Mouse (Mus musculus) cerebellum, adult 2 months (tissue): ENCODE data around the gene Prr5. TPM values are rescaled to one million over a fixed set of nuclear protein-coding genes. Genes with fewer than 3 reads are reported as not detected.

Experiments
- DNase-seq, 2 experiments: peaks; one replicate each; pipeline ENCODE4 v3.0.0; 2021
- H3K27ac ChIP-seq: fragments of 200-500 bp; 2 replicates; pipeline ENCODE4 v1.5.1; 2012; ENCODE audit warnings: low read length, control low read depth, inconsistent platforms; ENCODE audit not compliant: insufficient read depth
- H3K27me3 ChIP-seq: fragments of 200-500 bp; 2 replicates; pipeline ENCODE4 v1.6.1; 2012; ENCODE audit warnings: inconsistent platforms, mild to moderate bottlenecking, low read length, moderate library complexity; ENCODE audit not compliant: control insufficient read depth, insufficient read depth
- H3K4me1 ChIP-seq: fragments of 200-500 bp; 2 replicates; pipeline ENCODE4 v1.6.1; 2011; ENCODE audit warnings: low read length; ENCODE audit not compliant: control insufficient read depth, insufficient read depth
- H3K4me3 ChIP-seq: fragments of 200-500 bp; replicated peaks from 2 replicates; pipeline ENCODE3; 2011; ENCODE audit warnings: mild to moderate bottlenecking, low read depth, low read length, control low read depth; ENCODE audit not compliant: insufficient read depth
- CTCF ChIP-seq: fragments of 200-500 bp; IDR thresholded peaks from 2 replicates; pipeline ENCODE4 v1.5.1; 2011; ENCODE audit warnings: low read depth, mild to moderate bottlenecking, control low read depth, low read length, moderate library complexity, borderline replicate concordance; ENCODE audit not compliant: insufficient read depth
- POLR2A ChIP-seq: fragments of 200-500 bp; IDR thresholded peaks from 2 replicates; pipeline ENCODE4 v1.6.1; 2011; ENCODE audit warnings: low read length, control low read depth, borderline replicate concordance; ENCODE audit not compliant: insufficient read depth
- WGBS: fragments of 180-500 bp; shearing (Covaris S2); methylation state at CpG from one replicate; pipeline ENCODE4 v1.1.7; 2018; 5-methylcytosine and 5-hydroxymethylcytosine counted together
- polyA plus RNA-seq: library from polyadenylated mRNA; depleted of rRNA; stranded (reverse); fragments of >200 nt; gene quantifications from 2 replicates; pipeline ENCODE4 v1.2.3, GENCODE M21; 2012; rRNA removed

Gene Prr5
- polyA plus RNA-seq, 1 experiment, result 13.5 TPM

DNA sequence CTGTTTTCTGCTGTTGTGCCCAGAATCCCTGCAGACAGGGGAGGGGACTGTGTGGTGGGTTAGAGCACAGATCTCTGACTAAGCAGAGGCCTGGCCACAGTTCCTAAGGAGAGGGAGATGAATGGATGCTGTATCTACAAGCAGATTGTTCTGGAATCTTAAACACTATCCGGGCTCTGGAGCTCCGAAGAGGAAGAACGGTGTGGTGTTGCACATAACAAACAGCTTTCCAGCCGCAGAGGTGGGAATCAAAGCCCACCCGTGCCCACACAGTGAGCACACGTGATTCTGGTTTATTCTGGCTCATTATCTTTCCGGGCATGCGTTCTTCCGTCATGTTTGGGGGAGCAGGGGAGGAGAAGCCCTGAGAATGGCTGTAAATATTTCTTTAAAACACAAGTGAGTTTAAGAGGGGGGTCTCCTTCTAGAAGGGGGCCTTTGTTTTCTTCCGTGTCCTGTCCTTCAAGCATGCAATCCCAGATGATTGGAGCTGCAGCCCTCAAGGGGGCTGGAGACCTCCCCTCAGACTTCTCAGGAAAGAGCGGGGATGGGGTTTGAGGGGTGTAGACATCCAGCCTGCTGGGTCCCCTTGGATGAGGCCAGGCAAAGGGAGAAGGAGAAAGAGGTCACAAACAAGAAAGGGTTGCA is 67.0 kb downstream of the Prr5 start:
- Histone ChIP-seq H3K4me3 (no peak overlapping the region), H3K27ac (no peak overlapping the region), H3K4me1 (no peaks in the 10 kb centered on the region), H3K27me3 (no peaks in the 10 kb centered on the region; the same call in 1 of the 2 replicates)
- TF ChIP-seq CTCF (no peak), POLR2A (no peak)
- WGBS, result 48% methylated on average over 11 of the region's 11 CpGs
- no peak for DNase-seq

DNA sequence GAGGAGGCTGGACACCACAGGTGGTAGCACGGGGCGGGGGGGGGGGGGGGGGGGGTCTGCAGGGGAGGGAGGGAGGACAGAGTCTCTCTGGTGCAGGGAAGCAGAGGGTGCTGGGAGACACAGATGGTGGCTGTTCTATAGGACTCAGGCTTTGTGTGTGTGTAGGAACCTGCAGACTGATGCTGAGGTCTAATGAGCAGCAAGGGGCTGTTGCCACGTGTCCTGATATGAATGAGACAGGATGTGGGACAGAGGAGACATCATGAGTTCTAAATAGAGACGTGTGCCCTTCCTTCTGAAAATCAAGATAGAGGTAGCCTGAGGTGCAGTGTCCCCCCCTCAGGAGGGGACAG is 67.5 kb downstream of the Prr5 start:
- WGBS, result 35% methylated on average over 2 of the region's 4 CpGs
- no peak overlapping the region for H3K27ac ChIP-seq

GRCm38 (mm10) chr15:84738246-84738645 is 68.8 kb downstream of the Prr5 start:
- TF ChIP-seq CTCF, result no peak
- no peak for TF ChIP-seq POLR2A
- Histone ChIP-seq H3K4me1 (no peaks in the 10 kb centered on the region), H3K4me3 (no peak overlapping the region), H3K27ac (no peak overlapping the region), H3K27me3 (no peaks in the 10 kb centered on the region)
- whole genome bisulfite sequencing, result 92% methylated on average over 7 of the region's 7 CpGs
- DNase-seq, result no peak

More for the DNA sequence above, 67.5 kb downstream of the Prr5 start:
- DNase-seq, result no peak
- Histone ChIP-seq H3K4me1 (no peaks in the 10 kb centered on the region), H3K27me3 (no peaks in the 10 kb centered on the region; the same call in 1 of the 2 replicates), H3K4me3 (no peak overlapping the region)
- no peak for TF ChIP-seq POLR2A

GRCm38 (mm10) chr15:84741573-84741972 is 72.2 kb downstream of the Prr5 start:
- Histone ChIP-seq H3K4me1 (no peaks in the 10 kb centered on the region), H3K27me3 (no peaks in the 10 kb centered on the region), H3K4me3 (no peak overlapping the region), H3K27ac (no peak overlapping the region)
- no peak for DNase-seq
- no peak for TF ChIP-seq CTCF
- TF ChIP-seq POLR2A, result no peak
- WGBS, result 89% methylated on average over 3 of the region's 3 CpGs

DNA sequence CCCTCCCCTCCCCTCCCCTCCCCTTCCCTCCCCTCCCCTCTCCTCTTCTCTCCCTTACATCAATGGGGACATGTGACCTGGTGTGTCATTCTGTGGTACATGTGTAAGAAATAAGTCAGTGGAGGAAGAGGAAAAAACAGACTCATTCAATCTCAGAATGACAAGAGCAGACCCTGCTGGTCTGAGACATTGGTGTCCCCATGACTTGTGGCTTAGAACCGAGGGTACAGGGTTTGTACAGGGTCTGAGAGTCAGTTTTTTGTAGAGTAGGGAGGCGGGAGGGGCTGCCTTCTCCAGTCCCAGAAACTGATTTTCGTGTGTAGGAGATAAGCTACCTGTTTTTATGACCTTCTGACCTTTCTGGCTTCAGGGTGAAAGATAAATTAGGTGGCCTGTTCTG is 73.9 kb downstream of the Prr5 start:
- no peak overlapping the region for H3K4me3 ChIP-seq
- 51% methylated on average over 3 of the region's 3 CpGs for WGBS
- TF ChIP-seq CTCF, result no peak
- H3K4me1 ChIP-seq, result no peaks in the 10 kb centered on the region
- no peak overlapping the region for H3K27ac ChIP-seq
- H3K27me3 ChIP-seq, result no peaks in the 10 kb centered on the region
- DNase-seq, result no peak

- Histone ChIP-seq H3K27ac (no peak overlapping the region), H3K4me3 (no peak overlapping the region), H3K4me1 (no peaks in the 10 kb centered on the region), H3K27me3 (no peaks in the 10 kb centered on the region)
- WGBS, result 28% methylated on average over 2 of the region's 2 CpGs
- no peak for DNase-seq
- TF ChIP-seq POLR2A (no peak), CTCF (no peak)
Measured at GRCm38 (mm10) chr15:84744308-84744707, 74.9 kb downstream of the Prr5 start.

DNA sequence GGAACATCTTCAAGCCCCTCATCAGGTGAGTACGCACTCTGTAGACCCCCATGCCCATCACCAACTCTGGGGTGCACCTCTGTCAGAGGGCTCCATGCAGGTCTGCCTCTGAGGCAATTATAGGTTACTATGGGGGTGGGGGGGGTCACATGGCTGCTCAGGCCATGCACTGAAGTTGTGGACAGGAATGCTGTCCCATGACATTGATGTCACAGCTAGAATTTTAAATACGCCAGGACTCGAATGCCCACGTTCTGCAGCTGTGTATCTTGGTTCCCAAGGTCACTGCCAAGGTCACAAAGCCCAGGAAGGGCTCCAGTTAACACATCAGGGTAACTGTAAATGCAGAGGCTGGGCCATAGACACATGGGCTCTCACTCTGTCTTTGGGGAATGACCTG is 76.4 kb downstream of the Prr5 start:
- no peaks in the 10 kb centered on the region for H3K27me3 ChIP-seq
- WGBS, result 94% methylated on average over 4 of the region's 4 CpGs
- H3K4me1 ChIP-seq, result no peaks in the 10 kb centered on the region
- no peak for TF ChIP-seq CTCF
- DNase-seq, result no peak
- no peak overlapping the region for H3K27ac ChIP-seq
- no peak overlapping the region for H3K4me3 ChIP-seq

Other genes with a start within 250 kb of the Prr5 start
- gene Shisal1, start 222.5 kb upstream of the Prr5 start, polyA plus RNA-seq, result 12.4 and 13.5 TPM in 2 replicates
- gene Rtl6, start 111.8 kb upstream of the Prr5 start, polyA plus RNA-seq, result 21.6 and 22.6 TPM in 2 replicates
- gene Arhgap8, start 50.4 kb downstream of the Prr5 start, polyA plus RNA-seq, result 0.18 and 0.27 TPM in 2 replicates
- gene Phf21b, start 186.4 kb downstream of the Prr5 start, polyA plus RNA-seq, result 36.5 and 37.1 TPM in 2 replicates